Mouse (Mus musculus): Measurements from ENCODE around the gene Gm49450. TPM values are rescaled to one million over a fixed set of nuclear protein-coding genes. Genes with fewer than 3 reads are reported as not detected.

Gene Gm49450
- not detected for total RNA-seq (2021)
- long read RNA-seq, experiment 1 = 0 reads
- long read RNA-seq, experiment 2, partial matches to known transcripts = 1 of 2 reads
- long read RNA-seq, experiment 2, other reads (novel, unspliced or antisense) = 1 of 2 reads

GRCm38 (mm10) chr15:98953401-98954356 lies at the start of gene Gm49450, which contains the start of gene Tuba1a:
Gm49450 (minus strand) TSS chr15:98953551.
Tuba1a (minus strand) TSS chr15:98953703.
- DNase-seq = peak; percentile 93 to 96

- DNase-seq = peak; percentile 49 to 56
These were observed 48.1 kb upstream of the Gm49450 start for GRCm38 (mm10) chr15:99001451-99001931.

- DNase-seq = peak in 1 of 2 experiments; percentile 88
These were observed 47.4 kb upstream of the Gm49450 start for GRCm38 (mm10) chr15:99000535-99001283.

- DNase-seq = no peak
These were observed 45.4 kb upstream of the Gm49450 start for GRCm38 (mm10) chr15:98998775-98999157.

GRCm38 (mm10) chr15:98997938-98998774 lies 44.8 kb upstream of the Gm49450 start:
- DNase-seq = peak in 1 of 2 experiments; percentile 75

- no peak for DNase-seq
These were observed 43.5 kb upstream of the Gm49450 start for GRCm38 (mm10) chr15:98996840-98997239.

GRCm38 (mm10) chr15:98994957-98995520 lies 41.7 kb upstream of the Gm49450 start:
- no peak for DNase-seq

GRCm38 (mm10) chr15:98993865-98994264 lies 40.5 kb upstream of the Gm49450 start:
- DNase-seq = peak; percentile 88 to 91

- DNase-seq = peak; percentile 96 to 97
These were observed 39.9 kb upstream of the Gm49450 start for GRCm38 (mm10) chr15:98993093-98993793.

GRCm38 (mm10) chr15:98992086-98992912 lies 38.9 kb upstream of the Gm49450 start:
- DNase-seq = peak; percentile 75 to 76

GRCm38 (mm10) chr15:98991540-98992050 lies 38.2 kb upstream of the Gm49450 start:
- DNase-seq = no peak

- peak in 1 of 2 experiments; percentile 48 for DNase-seq
These were observed 37.6 kb upstream of the Gm49450 start for GRCm38 (mm10) chr15:98990669-98991539.

- DNase-seq = no peak
These were observed 36.5 kb upstream of the Gm49450 start for GRCm38 (mm10) chr15:98989701-98990430.

GRCm38 (mm10) chr15:98988787-98989186 lies 35.4 kb upstream of the Gm49450 start:
- no peak for DNase-seq

GRCm38 (mm10) chr15:98987661-98988181 lies 34.4 kb upstream of the Gm49450 start:
- no peak for DNase-seq

GRCm38 (mm10) chr15:98987077-98987630 lies 33.8 kb upstream of the Gm49450 start:
- DNase-seq = peak; percentile 51 to 64

Measured in heart, adult 18-20 months (tissue).